Mouse (Mus musculus): ENCODE data around the gene Fars2. TPM values are rescaled to one million over a fixed set of nuclear protein-coding genes. Genes with fewer than 3 reads are reported as not detected.

The Fars2 gene
- polyA plus RNA-seq, 1 experiment from 2014 or later, result 22.3 TPM

DNA sequence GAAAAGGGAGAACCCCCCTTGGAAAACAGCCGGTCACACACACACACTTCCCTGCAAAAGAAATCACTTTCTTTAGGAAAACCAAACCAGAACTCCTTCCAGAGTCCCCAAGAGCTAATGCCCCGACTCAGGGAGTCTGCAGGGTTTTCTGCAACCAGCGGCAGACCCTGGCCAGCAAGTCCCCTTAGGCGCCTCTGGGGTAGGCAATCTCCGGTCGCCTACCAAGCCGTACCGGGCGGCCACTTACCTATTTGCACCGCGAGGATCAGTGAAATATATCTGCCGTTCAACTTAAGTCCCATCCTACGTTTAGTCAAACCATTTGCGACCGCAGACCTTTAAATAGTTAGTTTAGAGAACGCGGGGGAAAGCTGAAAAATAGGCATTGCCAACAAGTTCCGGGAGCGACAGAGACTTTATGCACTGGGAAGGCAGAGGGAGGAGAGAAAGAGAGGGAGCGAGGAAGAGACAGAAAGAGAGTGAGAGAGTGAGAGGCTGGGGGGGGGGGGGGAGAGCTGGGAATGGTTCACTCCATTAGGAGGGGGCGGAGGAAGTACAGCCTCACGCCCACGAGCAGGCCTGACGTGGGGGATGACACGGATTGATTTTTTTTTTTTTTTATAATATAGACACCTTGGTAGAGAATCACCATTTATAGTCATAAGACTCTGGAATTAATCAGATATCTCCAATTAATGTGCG lies 616.9 kb downstream of the Fars2 start:
- under 1% methylated on average over 26 of the region's 26 CpGs for WGBS
- Histone ChIP-seq H3K9me3 (ENCODE audit: control insufficient read depth, low read length) (no peaks in the 10 kb centered on the region), H3K27me3 (ENCODE audit: control insufficient read depth, insufficient read depth, low read length) (peaks cover 56% of the 10 kb centered on the region), H3K9ac (ENCODE audit: low read length) (peak overlapping the region; percentile 46; the same call in 1 of the 2 replicates), H3K4me2 (ENCODE audit: low read depth) (peak overlapping the region; percentile 80), H3K4me1 (ENCODE audit: control insufficient read depth, insufficient read depth, low read length) (peaks cover 9% of the 10 kb centered on the region; the same call in 1 of the 2 replicates), H3K4me3 (ENCODE audit: low read depth, low read length) (peak overlapping the region; percentile 28), H3K36me3 (ENCODE audit: control insufficient read depth, insufficient read depth, low read length) (no peaks in the 10 kb centered on the region), H3K27ac (ENCODE audit: low read depth, low read length) (peak overlapping the region; percentile 58; the same call in 1 of the 2 replicates)
- DNase-seq (ENCODE audit: low spot score), result peak; percentile 61
- ATAC-seq (ENCODE audit: insufficient read depth, low FRiP score, low TSS enrichment), result no peak

DNA sequence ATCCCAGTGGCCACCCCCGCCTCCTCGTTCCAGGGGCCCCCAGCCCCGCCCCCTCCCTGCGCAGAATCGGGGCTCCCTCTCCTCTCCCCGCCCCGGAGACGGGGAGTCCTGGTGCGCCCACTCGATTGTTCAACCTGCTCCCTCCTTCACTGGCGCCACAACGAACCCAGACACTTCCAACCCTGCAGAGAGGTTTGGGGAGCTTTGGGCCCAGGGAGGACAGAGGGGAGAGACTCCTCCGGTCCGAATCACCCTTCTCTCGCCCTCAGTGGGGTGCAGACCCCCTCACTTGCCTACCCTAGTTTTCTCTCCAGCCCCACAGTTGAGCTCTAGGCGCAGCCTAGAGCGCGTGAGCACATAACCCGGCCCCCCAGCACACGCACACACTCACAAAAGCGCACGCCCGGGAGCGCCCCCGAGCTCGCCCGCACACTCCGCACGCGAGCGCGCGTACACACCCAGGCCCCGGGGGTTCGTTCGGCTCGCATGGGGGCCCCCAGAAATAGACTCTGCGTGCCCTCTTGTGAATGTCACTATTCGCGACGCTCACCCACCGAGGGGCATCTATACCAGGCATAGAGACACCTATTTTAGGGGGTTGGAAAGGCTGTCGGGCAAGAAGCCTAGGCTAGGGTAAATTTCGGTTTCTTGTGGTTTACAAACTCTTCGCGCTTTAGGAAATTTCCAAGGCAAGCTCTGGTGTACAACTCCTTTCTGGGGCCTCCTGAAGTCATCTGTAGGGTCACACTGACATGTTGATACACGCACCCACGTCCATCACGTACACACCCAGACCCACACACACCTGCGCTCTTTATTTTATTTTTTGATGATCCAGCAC lies 617.7 kb downstream of the Fars2 start, which contains the start of gene Nrn1:
Gene Nrn1 (minus strand): TSS at position 401 of the 841 bp plus-strand sequence.
- H3K9ac ChIP-seq (ENCODE audit: low read length), result peak within 1 kb of the TSS; percentile 48
- peaks cover 48% of the 10 kb centered on the region for H3K27me3 ChIP-seq (ENCODE audit: control insufficient read depth, insufficient read depth, low read length)
- WGBS, result under 1% methylated on average over 50 of the region's 50 CpGs
- DNase-seq (ENCODE audit: low spot score) (peak; percentile 46), ATAC-seq (ENCODE audit: insufficient read depth, low FRiP score, low TSS enrichment) (no peak)
- peak within 1 kb of the TSS; percentile 80 for H3K4me2 ChIP-seq (ENCODE audit: low read depth)
- H3K9me3 ChIP-seq (ENCODE audit: control insufficient read depth, low read length), result no peaks in the 10 kb centered on the region
- no peaks in the 10 kb centered on the region for H3K36me3 ChIP-seq (ENCODE audit: control insufficient read depth, insufficient read depth, low read length)
- peaks cover 9% of the 10 kb centered on the region; the same call in 1 of the 2 replicates for H3K4me1 ChIP-seq (ENCODE audit: control insufficient read depth, insufficient read depth, low read length)
- peak within 1 kb of the TSS; percentile 72 for H3K27ac ChIP-seq (ENCODE audit: low read depth, low read length)
- peak within 1 kb of the TSS; percentile 35 for H3K4me3 ChIP-seq (ENCODE audit: low read depth, low read length)

DNA sequence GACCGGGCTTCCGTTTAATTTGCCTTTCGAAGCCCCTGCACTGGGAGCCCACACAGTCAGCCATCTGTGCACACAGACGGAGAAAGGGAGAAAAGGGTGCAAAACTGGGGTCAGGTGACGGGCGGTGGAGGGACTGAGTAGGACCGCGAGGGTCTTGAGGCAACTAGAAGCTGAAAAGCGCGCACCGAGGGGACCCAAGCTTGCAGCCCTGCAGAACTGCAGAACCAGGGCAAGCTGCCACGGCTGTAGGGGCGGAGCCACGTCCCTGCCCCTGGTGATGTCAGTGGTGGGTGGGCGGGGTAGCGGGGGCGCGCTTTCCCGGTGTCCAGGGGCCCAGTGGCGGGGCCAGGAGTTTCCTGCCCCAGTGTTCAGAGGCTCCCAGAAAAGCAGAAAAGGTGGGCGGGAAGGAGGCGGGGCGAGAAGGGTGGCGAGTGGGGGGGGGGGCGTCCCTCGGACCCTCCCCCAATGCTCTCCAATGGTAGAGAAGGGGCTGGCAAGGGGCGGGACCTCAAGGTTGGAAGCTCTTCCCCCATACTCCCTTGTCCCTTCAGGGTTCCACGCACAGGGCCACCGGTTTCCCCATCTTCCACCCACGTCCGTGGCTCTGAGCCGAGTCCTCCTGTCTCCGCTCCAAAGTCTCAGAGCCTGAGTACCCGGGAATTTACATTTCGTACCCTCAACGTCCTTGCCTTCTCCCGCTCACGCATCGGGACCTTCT lies 618.8 kb downstream of the Fars2 start:
- ATAC-seq (ENCODE audit: insufficient read depth, low FRiP score, low TSS enrichment) (peak; percentile 91), DNase-seq (ENCODE audit: low spot score) (peak; percentile 89)
- H3K9me3 ChIP-seq (ENCODE audit: control insufficient read depth, low read length), result no peaks in the 10 kb centered on the region
- H3K27me3 ChIP-seq (ENCODE audit: control insufficient read depth, insufficient read depth, low read length), result peaks cover 38% of the 10 kb centered on the region
- H3K4me2 ChIP-seq (ENCODE audit: low read depth), result peak overlapping the region; percentile 80
- peak overlapping the region; percentile 72 for H3K27ac ChIP-seq (ENCODE audit: low read depth, low read length)
- peak overlapping the region; percentile 48 for H3K9ac ChIP-seq (ENCODE audit: low read length)
- H3K36me3 ChIP-seq (ENCODE audit: control insufficient read depth, insufficient read depth, low read length), result no peaks in the 10 kb centered on the region
- H3K4me3 ChIP-seq (ENCODE audit: low read depth, low read length), result peak overlapping the region; percentile 35
- WGBS, result under 1% methylated on average over 30 of the region's 39 CpGs
- H3K4me1 ChIP-seq (ENCODE audit: control insufficient read depth, insufficient read depth, low read length), result peaks cover 9% of the 10 kb centered on the region; the same call in 1 of the 2 replicates

DNA sequence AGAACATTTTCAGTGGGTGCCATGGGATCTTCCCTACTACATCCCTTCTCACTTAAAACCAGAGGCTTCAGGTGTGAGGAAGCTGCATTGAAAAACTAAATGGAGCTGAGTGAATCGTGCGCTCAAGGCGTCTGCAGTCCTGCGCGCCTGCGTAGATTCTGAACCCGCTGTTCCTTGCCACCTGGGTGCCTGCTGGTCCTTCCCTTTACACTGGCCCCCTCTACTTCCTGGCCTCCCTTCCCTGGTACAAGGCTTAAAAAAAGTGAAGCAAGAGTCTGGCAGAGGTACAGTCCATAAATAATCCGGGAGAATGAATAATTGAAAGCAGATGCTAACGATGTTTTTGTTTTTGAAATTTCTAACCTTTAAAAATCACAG lies 619.4 kb downstream of the Fars2 start:
- Histone ChIP-seq H3K4me3 (ENCODE audit: low read depth, low read length) (peak overlapping the region; percentile 35), H3K9ac (ENCODE audit: low read length) (peak overlapping the region; percentile 48), H3K36me3 (ENCODE audit: control insufficient read depth, insufficient read depth, low read length) (no peaks in the 10 kb centered on the region), H3K27ac (ENCODE audit: low read depth, low read length) (0 out of 2 replicates have a peak overlapping the region, but pooled peaks have one; percentile 27), H3K9me3 (ENCODE audit: control insufficient read depth, low read length) (no peaks in the 10 kb centered on the region), H3K4me2 (ENCODE audit: low read depth) (peak overlapping the region; percentile 80), H3K27me3 (ENCODE audit: control insufficient read depth, insufficient read depth, low read length) (peaks cover 33% of the 10 kb centered on the region), H3K4me1 (ENCODE audit: control insufficient read depth, insufficient read depth, low read length) (peaks cover 9% of the 10 kb centered on the region; the same call in 1 of the 2 replicates)
- WGBS, result 7% methylated on average over 9 of the region's 9 CpGs
- peak; percentile 17 for ATAC-seq (ENCODE audit: insufficient read depth, low FRiP score, low TSS enrichment)
- no peak for DNase-seq (ENCODE audit: low spot score)

DNA sequence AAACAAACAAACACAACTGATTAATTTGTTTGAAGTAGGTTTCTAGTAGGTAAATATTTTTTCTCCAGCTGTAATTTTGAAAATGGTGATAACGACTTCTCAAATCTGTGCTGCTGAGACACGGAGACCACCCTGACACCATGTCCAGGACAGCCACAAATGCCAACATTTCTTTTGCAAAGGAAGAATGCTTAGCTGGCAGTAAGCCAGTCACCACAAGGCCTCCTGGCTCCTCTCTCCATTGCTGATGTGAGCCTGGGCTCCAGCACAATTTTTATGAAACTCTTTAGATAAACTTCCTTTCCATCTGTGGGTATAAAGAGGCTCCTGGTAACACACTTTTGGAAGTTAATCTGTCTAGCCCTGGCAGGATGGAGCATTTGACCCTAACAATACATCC lies 632.8 kb downstream of the Fars2 start:
- DNase-seq (ENCODE audit: low spot score) (no peak), ATAC-seq (ENCODE audit: insufficient read depth, low FRiP score, low TSS enrichment) (no peak)
- H3K4me1 ChIP-seq (ENCODE audit: control insufficient read depth, insufficient read depth, low read length), result no peaks in the 10 kb centered on the region
- no peak overlapping the region for H3K27ac ChIP-seq (ENCODE audit: low read depth, low read length)
- H3K9ac ChIP-seq (ENCODE audit: low read length), result no peak overlapping the region
- no peak overlapping the region for H3K4me2 ChIP-seq (ENCODE audit: low read depth)
- H3K4me3 ChIP-seq (ENCODE audit: low read depth, low read length), result no peak overlapping the region
- H3K9me3 ChIP-seq (ENCODE audit: control insufficient read depth, low read length), result no peaks in the 10 kb centered on the region
- WGBS, result 71% methylated on average over 2 of the region's 2 CpGs
- H3K36me3 ChIP-seq (ENCODE audit: control insufficient read depth, insufficient read depth, low read length), result no peaks in the 10 kb centered on the region
- H3K27me3 ChIP-seq (ENCODE audit: control insufficient read depth, insufficient read depth, low read length), result no peaks in the 10 kb centered on the region

DNA sequence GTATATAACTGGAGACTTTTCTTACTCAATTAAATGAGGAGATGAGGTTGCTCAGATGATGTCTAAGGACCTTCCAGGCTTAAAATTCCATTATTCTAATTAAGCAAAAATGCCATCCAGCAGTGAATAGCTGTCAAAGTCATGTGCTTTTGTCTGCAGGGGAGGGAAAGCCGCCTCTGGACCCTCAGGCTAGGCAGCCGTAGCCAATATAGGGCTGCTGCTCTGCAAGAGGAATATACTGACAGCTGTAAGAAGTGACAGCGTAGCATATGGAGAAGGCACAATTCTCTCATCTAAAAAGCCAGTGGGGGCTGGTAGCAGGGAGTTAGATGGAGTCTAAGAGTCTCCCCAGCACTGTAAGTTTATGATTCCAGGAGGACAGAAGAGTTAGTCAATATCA lies 634.6 kb downstream of the Fars2 start:
- no peak for DNase-seq (ENCODE audit: low spot score)
- no peak overlapping the region for H3K9ac ChIP-seq (ENCODE audit: low read length)

DNA sequence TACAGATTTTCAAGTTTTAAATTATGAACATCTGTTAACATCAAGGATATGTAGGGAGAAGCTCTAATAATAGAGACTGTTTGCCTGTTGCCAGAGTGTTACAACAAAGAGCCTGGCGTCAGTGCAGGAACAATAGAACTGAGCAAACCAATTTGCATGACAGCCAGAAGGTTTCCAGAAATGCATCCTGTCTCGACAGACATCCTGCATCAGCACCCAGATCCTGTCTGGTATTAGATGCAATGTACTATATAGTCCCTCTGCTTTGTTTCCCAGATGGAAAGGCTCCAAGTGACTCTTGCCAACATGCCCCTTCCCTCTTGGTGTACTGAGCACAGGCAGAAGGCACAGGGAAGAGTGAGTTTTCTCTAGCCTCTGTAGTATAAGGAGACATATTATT lies 649.6 kb downstream of the Fars2 start:
- H3K36me3 ChIP-seq (ENCODE audit: control insufficient read depth, insufficient read depth, low read length), result no peaks in the 10 kb centered on the region
- H3K27ac ChIP-seq (ENCODE audit: low read depth, low read length), result no peak overlapping the region
- no peaks in the 10 kb centered on the region for H3K27me3 ChIP-seq (ENCODE audit: control insufficient read depth, insufficient read depth, low read length)
- H3K4me3 ChIP-seq (ENCODE audit: low read depth, low read length), result no peak overlapping the region
- H3K4me1 ChIP-seq (ENCODE audit: control insufficient read depth, insufficient read depth, low read length), result no peaks in the 10 kb centered on the region
- H3K9ac ChIP-seq (ENCODE audit: low read length), result no peak overlapping the region
- no peak overlapping the region for H3K4me2 ChIP-seq (ENCODE audit: low read depth)
- ATAC-seq (ENCODE audit: insufficient read depth, low FRiP score, low TSS enrichment), result no peak
- no peak for DNase-seq (ENCODE audit: low spot score)
- no peaks in the 10 kb centered on the region for H3K9me3 ChIP-seq (ENCODE audit: control insufficient read depth, low read length)
- 48% methylated on average over 2 of the region's 2 CpGs for WGBS

More for the DNA sequence above, 634.6 kb downstream of the Fars2 start:
- Histone ChIP-seq H3K4me1 (ENCODE audit: control insufficient read depth, insufficient read depth, low read length) (no peaks in the 10 kb centered on the region), H3K4me2 (ENCODE audit: low read depth) (no peak overlapping the region), H3K36me3 (ENCODE audit: control insufficient read depth, insufficient read depth, low read length) (no peaks in the 10 kb centered on the region), H3K4me3 (ENCODE audit: low read depth, low read length) (no peak overlapping the region), H3K27ac (ENCODE audit: low read depth, low read length) (no peak overlapping the region), H3K9me3 (ENCODE audit: control insufficient read depth, low read length) (no peaks in the 10 kb centered on the region), H3K27me3 (ENCODE audit: control insufficient read depth, insufficient read depth, low read length) (no peaks in the 10 kb centered on the region)
- no peak for ATAC-seq (ENCODE audit: insufficient read depth, low FRiP score, low TSS enrichment)
- 81% methylated on average over 3 of the region's 3 CpGs for WGBS

Data from neural tube, embryonic 11.5 days (tissue).